Mouse (Mus musculus) olfactory bulb, adult 2 months (tissue): ENCODE measurements around the gene Ldlr.
"Not testable (repeated sequence)": the region's sequence is repeated elsewhere in the genome, so short reads cannot be mapped to it uniquely, and the experiment has no call there.

Experiments used
- CTCF ChIP-seq: fragments of 200-500 bp; IDR thresholded peaks from 2 replicates; pipeline ENCODE4 v1.5.1; 2012; ENCODE audit warnings: low read depth, mild to moderate bottlenecking, low read length, moderate library complexity; ENCODE audit not compliant: insufficient read depth
- POLR2A ChIP-seq: fragments of 200-500 bp; IDR thresholded peaks from 2 replicates; pipeline ENCODE4 v1.6.1; 2012; ENCODE audit warnings: mild to moderate bottlenecking, low read depth, low read length, moderate library complexity; ENCODE audit not compliant: insufficient read depth

- TF ChIP-seq CTCF, POLR2A: not testable (repeated sequence)
Observed at GRCm38 (mm10) chr9:21786309-21786708, 63.0 kb downstream of the Ldlr start.
